Mouse (Mus musculus): ENCODE data around the gene Masp2.

The Masp2 gene

GRCm38 (mm10) chr4:148602357-148603120 is at the start of gene Masp2:
Masp2 (plus strand) TSS chr4:148602554.
- DNase-seq (ENCODE audit: low spot score in 2 of 2): no peak

DNA sequence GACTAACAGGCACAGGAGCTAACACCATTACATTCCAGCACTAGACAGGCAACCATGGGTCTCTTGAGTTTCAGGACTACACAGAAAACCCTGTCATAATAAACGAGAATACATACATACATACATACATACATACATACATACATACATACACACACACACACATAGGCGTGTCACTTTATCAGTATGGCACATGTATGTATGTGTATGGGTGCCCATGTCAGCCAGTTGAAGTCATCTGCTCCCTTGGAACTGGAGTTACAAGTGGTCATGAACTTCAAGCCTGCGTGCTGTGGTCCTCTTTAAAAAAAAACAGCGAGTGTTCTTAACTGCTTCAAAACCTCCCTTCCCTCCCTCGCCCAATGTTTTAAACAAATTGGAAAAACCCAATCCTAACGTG is 44.6 kb upstream of the Masp2 start:
- no peak for DNase-seq (ENCODE audit: low spot score in 2 of 2)

DNA sequence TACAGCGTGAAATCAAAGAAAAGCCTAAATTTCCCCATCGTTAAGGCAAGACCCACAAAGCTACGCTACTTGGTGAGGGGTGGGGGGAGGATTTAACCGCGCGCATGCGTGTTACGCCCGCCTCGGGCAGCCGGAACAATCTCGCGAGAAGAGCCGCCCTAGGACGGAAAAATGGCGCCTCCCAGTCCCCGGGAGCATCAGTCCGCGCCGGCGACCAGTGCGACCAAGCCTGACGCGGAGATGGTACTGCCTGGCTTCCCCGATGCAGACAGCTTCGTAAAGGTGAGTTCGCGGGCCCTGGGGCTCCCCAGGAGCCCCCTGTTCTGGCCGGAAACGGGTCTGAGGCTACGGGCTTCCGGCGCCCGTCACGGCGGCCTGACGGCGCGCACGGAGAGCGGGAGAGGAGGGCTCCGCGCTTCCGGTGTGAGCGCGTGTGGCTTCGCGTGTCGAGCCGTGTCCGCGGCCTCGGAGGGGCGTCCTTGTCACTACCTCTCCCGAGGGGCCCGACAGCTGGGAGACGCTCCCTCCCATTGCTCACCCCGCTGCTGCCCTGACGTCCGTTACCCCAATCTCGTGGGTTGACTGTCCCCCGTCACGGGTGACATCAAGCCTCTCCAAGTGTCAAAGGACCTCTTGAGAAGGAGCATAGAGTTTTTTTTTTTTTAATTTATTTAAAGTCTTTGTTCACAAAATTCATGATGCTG is 43.9 kb upstream of the Masp2 start, which contains the start of gene Exosc10:
Gene Exosc10, plus strand, starts transcription at position 133 of the 704 bp plus-strand sequence.
- peak; percentile 23 to 83 for DNase-seq (ENCODE audit: low spot score in 2 of 2)

- no peak for DNase-seq (ENCODE audit: low spot score in 2 of 2)
These were observed 39.7 kb upstream of the Masp2 start for GRCm38 (mm10) chr4:148562676-148563075.

DNA sequence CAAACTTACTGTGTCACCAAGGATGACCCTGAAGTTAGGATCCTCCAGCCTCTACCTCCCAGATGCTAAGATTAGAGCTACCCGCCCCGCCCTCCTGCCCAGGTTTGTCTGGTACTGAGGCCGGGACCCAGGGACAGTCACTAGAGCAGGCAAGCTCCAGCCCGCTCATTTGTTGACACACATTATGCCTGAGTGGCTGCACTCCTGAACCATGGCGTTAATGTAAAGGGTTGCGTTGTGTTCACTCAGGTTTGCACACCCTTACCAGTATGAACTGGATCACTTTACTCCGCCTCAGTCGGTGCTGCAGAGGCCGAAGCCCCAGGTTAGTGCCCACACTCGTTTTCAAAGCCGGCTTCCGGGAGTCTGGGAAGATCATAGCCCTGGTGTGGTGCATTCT is 38.8 kb upstream of the Masp2 start:
- DNase-seq (ENCODE audit: low spot score in 2 of 2): no peak

DNA sequence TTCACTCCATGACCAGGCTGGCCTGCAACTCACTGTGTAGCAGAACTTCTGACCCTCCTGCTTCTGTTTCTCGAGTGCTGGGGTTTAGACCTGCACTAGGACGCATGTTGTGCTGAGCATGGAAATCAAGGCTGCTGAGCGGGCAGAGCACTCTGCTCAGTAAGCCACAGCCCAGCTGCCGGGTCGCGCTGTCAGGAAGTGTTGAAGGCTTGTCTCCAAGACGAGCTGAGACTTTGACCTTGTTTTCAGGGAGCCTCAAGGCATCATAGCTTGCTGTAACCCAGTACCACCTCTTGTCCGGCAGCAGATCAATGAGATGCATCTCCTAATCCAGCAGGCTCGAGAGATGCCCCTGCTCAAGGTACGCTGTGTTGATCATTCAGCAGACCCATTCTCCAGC is 32.2 kb upstream of the Masp2 start:
- no peak for DNase-seq (ENCODE audit: low spot score in 2 of 2)

- DNase-seq (ENCODE audit: low spot score in 2 of 2): no peak
These were observed 31.6 kb upstream of the Masp2 start for GRCm38 (mm10) chr4:148570693-148571295.

GRCm38 (mm10) chr4:148573222-148573621 is 29.1 kb upstream of the Masp2 start:
- DNase-seq (ENCODE audit: low spot score in 2 of 2): no peak

- no peak for DNase-seq (ENCODE audit: low spot score in 2 of 2)
These were observed 21.6 kb upstream of the Masp2 start for GRCm38 (mm10) chr4:148580765-148581164.

DNA sequence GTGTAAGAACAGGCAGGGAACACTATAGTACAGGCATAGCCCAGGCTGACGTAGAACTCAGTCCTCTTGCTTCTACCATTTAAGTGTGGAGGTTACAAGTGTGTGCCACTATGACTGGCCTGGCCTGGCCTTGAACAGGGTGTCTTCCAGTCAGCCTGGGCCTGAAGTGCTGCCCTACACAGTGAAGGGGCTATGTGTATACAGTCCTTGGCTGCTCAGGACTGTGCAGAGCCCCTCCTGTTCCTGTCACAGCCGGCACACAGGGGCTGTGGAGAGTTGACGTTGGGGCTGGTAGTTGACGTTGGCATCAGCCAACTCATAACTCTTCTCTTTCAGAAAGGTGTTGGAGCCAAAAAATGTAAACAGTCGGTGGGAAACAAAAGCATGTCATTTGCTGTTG is 20.9 kb upstream of the Masp2 start:
- no peak for DNase-seq (ENCODE audit: low spot score in 2 of 2)

GRCm38 (mm10) chr4:148583257-148583656 is 19.1 kb upstream of the Masp2 start:
- no peak for DNase-seq (ENCODE audit: low spot score in 2 of 2)

DNA sequence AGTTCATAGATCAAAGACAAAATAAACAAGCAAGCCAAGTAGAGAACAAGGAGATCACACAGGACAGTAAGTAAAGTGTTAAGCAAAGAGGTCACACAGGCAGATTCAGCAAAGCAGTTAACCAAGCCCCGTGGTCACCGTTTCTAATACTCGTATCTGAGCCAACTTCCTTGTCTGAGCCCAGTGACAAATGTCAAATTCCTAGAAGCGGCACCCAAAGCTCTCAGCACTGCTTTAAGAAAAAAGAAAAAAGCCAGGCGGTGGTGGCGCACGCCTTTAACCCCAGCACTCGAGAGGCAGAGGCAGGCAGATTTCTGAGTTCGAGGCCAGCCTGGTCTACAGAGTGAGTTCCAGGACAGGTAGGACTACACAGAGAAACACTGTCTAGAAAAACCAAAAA is 15.7 kb upstream of the Masp2 start:
- no peak for DNase-seq (ENCODE audit: low spot score in 2 of 2)

DNA sequence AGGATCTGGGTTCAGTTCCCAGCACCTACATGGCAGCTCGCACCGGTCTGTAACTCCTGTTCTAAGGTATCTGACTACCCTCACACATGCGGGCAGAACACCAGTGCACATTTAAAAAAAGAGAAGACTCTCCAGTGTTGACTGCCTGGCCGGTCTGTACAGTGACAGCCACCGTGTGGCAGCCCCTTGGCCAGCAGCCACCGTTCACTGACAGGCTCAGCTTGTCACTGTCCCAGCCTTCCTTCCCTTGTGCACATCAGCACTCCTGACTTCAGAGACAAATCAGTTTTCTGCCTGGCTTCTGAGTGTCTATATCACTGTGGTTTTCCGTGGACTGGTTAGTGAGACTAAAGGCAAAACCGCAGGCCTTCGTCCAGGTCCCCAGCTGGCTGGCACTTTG is 13.6 kb upstream of the Masp2 start:
- DNase-seq (ENCODE audit: low spot score in 2 of 2): no peak

- DNase-seq (ENCODE audit: low spot score in 2 of 2): no peak
These were observed 12.8 kb upstream of the Masp2 start for GRCm38 (mm10) chr4:148589565-148589964.

- DNase-seq (ENCODE audit: low spot score in 2 of 2): no peak
These were observed 11.8 kb upstream of the Masp2 start for GRCm38 (mm10) chr4:148590421-148591170.

DNA sequence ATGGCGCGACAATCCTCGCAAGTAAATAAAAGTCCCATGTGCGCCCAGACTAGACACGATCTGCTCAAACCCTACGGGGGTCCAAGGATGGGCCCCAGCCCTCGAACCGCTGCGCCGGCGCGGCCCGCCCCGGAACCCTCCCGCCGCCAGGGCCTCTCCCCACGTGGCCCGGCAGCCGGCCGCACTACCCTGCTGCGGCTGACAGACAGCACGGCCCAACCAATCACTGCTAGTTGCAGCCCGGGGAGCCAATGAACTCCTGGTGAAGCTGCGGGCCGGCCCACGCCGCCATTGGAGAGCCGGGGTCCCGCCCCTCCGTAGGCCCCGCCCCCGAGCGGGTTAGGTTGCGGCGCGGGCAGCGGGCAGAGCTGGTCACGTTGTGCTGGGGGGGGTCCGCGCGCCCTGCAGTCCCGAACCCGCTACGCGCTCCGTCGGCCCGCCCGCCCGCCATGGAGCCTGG is 11.2 kb upstream of the Masp2 start, which contains the start of gene Srm:
Gene Srm, plus strand, starts transcription at position 333 of the 460 bp plus-strand sequence.
- peak; percentile 95 to 97 for DNase-seq (ENCODE audit: low spot score in 2 of 2)

DNA sequence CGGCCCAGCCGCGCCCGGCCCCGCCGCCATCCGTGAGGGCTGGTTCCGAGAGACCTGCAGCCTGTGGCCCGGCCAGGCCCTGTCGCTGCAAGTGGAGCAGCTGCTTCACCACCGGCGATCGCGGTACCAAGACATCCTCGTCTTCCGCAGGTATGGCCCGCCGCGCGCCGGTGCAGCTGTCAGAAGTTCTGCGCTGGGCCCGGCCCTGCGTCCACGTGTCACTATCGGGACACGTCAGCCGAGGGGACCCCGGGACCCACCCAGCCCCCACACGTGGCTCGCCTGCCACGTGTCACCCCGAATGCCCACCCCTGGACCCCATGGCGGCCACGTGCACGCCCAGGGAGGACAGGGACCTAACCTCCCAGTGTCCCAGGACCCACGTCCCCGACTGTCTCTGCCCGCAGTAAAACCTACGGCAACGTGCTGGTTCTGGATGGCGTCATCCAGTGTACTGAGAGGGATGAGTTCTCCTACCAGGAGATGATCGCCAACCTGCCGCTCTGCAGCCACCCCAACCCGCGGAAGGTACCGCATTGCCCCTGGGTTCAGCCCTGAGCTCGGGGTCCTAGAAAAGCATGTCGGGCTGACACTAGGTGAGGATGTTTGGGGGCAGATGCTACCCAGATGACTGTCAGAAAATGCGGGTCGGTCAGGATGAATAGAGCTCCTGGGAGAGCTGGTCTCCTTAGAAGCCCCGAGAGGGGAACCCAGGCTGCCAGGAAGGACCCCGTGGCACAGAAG is 10.5 kb upstream of the Masp2 start:
- DNase-seq (ENCODE audit: low spot score in 2 of 2): peak in 1 of 2 experiments; percentile 39

DNA sequence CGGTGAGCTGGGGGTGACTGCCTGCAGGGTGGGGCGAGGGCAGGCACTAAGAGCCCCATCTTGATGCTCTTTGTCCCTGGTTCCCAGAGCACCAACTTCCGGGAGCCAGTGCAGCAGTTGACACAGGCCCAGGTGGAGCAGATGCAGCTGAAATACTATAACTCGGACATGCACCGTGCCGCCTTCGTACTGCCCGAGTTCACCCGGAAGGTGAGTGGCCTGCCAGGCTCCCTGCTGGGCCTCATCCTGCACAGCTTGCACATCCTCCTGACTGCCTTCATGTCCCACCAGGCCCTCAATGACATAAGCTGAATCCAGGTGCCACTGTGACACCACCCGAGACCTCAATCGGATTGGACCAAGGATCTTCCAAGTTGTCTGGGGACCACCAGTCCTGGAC is 8.4 kb upstream of the Masp2 start:
- no peak for DNase-seq (ENCODE audit: low spot score in 2 of 2)

GRCm38 (mm10) chr4:148595916-148596315 is 6.4 kb upstream of the Masp2 start:
- DNase-seq (ENCODE audit: low spot score in 2 of 2): no peak

GRCm38 (mm10) chr4:148596731-148597130 is 5.6 kb upstream of the Masp2 start:
- no peak for DNase-seq (ENCODE audit: low spot score in 2 of 2)

DNA sequence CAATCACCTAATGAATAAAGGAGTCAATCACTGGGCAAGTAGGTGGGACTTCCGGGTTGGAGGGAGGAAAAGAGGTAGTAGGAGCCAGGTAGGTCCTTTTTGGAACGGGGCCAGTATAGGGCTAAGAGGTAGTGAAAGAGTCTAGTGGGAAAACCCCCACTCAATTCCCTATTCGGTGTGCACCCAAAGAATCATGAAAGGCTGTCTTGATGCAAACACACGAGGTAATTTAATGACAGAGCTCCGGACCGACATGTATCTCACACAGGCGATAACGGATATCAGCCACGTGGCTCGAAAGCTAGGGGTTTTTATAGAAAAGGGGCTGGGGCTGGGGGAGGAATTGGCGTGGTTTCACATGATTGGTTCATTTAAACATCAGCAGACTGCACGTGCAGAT is 3.5 kb upstream of the Masp2 start:
- DNase-seq (ENCODE audit: low spot score in 2 of 2): no peak
